Mouse (Mus musculus) monocyte, adult 5-6 weeks (primary cell): Measurements from ENCODE around the gene Trpv6. TPM values are rescaled to one million over a fixed set of nuclear protein-coding genes. Genes with fewer than 3 reads are reported as not detected.

ENCODE experiments used
- ATAC-seq: fragments of 153-309, 156-312 bp; replicated peaks from 2 replicates; pipeline ENCODE4 v1.8.0; 2017; ENCODE audit warnings: mild to moderate bottlenecking; ENCODE audit not compliant: low TSS enrichment, insufficient number of reproducible peaks, severe bottlenecking, poor library complexity, low FRiP score
- total RNA-seq: library from RNA; stranded (forward); fragments of 200-1000, 200-491, 200-594 nt; gene quantifications from 3 replicates; pipeline ENCODE4 v1.2.3, GENCODE M21; 2017

The Trpv6 gene
- total RNA-seq, 1 experiment from 2014 or later: not detected

DNA sequence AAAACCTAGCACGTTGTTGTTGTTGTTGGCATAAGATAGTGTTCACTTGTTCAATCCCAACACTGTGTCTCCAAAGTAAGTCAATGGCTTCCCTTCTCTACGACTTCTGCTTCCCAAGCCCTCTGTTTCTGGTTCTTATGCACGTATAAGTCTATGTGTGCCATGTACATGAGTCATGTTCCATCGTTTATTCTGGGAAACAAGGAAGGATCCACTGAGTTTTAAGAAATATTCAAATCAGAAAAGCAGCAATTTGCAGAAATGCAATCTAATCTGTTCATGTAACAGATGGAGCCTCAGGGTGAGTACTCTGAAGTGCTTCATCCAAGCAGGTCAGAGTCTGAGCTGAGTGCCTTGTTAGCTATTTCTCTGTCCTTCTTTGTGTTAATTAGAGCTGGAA, 4.7 kb downstream of the Trpv6 start:
- no peak for ATAC-seq

GRCm38 (mm10) chr6:41630791-41631190, 5.4 kb downstream of the Trpv6 start:
- ATAC-seq: no peak

DNA sequence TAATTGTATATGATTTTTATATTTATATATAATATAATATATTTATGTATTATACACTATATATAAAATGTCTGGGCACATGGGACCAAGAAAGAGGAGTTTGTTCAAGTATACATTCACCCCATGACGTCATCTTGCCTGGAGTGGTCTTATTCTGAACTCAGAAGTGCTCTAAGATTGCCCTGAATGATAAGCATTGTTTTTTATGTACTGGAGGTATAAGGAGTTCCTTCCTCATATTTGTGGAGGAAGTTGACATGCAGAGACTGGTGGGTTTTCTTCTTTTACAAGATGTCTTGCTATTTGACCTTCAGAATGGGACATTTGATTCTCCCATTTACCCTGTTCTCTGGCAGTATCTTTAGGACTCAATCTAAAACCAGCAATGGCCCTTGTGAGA, 8.0 kb downstream of the Trpv6 start:
- ATAC-seq: no peak

DNA sequence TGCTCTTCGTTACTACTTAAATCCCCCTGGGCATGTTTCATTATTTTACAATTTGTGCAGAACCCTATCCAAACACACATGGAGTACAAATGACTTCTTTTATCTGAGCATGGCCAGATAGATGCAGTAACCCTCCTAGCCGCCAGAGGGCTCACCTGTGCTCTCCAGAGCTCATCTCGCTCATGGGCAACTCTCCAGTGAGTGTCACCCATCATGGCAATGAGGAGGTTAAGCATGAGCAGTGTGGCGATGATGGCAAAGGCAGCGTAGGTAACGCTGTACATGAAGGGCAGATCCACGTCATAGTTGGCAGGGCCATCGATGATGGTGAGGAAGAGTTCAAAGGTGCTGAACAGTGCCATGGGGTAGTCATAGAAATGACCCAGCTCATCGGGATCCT, 13.5 kb downstream of the Trpv6 start:
- ATAC-seq: no peak

- no peak for ATAC-seq
Measured at GRCm38 (mm10) chr6:41621241-41621990, 14.8 kb downstream of the Trpv6 start.

DNA sequence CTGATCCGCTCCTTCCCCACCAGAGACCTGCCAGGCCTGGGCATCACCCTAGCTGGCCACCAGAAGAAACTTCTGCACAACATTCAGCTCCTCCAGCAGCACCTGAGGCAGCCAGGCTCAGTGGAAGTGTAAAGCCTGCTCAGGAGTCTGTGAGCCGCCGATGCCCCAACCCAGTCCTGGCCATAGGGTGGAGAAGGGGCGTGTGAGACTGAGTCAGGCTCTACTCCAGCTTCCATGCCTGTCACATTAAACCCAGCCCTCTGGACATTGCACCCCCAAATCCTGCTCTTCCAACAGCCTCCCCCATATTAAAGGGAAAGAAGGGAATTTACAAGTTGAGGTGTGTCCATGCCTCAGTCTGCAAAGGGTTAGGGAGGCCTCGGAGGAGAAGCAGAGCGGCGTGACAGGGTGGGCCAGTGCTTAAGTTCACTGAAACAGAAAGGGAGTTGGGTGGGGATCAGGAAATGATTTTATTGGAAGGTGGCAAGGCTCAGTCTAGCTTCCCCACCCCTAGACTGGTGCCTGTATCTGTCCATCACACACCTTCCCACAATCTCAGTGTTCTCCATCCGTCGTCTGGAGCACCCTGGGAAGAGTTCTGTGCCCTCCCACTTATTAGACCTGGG, 15.9 kb downstream of the Trpv6 start:
- ATAC-seq: no peak

- ATAC-seq: no peak
Measured at GRCm38 (mm10) chr6:41607637-41608036, 28.6 kb downstream of the Trpv6 start.

DNA sequence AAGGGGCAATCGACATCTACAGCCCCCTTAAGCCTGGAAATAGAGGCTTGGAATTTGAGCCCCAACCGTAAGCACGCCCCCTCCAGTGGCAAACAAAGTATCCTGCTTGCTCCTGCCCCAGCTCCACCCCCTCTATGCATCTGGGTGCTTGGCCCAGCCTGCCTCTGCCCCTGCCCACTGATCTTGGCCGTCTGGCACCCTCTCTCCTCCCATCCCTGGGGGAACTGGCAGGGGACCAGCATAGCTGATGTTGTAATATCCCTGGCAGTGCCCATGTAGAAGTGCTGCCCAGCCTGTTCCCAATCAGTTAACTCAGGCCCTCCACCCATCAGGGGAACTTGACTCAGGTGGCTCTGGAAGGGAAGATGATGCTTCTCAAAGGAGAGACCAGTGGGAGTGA, 30.0 kb downstream of the Trpv6 start:
- 0 out of 2 replicates have a peak, but pooled peaks have one; percentile 25 for ATAC-seq

DNA sequence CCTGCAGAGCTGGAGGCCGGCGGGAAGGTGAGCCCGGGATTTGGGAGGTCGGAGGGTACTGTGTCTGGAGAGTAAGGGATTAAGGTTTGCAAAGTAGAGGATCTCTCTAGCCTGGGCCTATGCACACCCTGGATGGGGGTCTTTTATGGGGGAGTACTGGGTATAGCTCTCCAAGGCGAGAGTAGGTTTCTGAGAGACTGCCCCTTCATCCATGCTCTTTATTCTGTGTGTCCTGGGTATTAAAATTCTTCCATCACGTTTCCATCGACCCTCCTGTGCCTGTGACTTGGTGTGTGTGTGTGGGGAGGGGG, 30.5 kb downstream of the Trpv6 start:
- no peak for ATAC-seq

GRCm38 (mm10) chr6:41605061-41605793, 31.0 kb downstream of the Trpv6 start, which contains the start of gene Ephb6:
Gene Ephb6, plus strand, starts transcription at chr6:41605482.
- ATAC-seq: peak; percentile 67; the same call in 1 of the 2 replicates

- ATAC-seq: no peak; the same call in 1 of the 2 replicates
Measured at GRCm38 (mm10) chr6:41604401-41605050, 31.7 kb downstream of the Trpv6 start.

DNA sequence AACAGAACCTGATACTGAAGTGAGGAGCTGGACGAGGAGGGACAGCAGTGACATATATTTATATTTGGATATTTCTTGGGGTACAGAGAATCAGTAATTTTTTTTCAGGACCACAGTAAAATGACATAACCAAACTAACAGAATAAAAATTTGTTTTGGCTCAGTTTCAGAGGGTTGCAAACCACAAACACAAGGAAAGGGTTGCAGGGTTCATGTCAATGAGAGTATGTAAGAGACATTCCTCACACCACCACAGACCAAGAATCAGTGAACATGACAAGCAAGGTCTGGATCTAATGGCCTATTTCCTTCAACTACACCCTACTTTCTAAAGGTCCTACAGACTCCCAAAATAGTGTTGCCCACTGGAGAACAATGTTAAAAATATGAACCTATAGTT, 54.0 kb downstream of the Trpv6 start:
- ATAC-seq: no peak

- ATAC-seq: no peak
Measured at GRCm38 (mm10) chr6:41581295-41581694, 54.9 kb downstream of the Trpv6 start.

- no peak for ATAC-seq
Measured at GRCm38 (mm10) chr6:41577297-41577696, 58.9 kb downstream of the Trpv6 start.

DNA sequence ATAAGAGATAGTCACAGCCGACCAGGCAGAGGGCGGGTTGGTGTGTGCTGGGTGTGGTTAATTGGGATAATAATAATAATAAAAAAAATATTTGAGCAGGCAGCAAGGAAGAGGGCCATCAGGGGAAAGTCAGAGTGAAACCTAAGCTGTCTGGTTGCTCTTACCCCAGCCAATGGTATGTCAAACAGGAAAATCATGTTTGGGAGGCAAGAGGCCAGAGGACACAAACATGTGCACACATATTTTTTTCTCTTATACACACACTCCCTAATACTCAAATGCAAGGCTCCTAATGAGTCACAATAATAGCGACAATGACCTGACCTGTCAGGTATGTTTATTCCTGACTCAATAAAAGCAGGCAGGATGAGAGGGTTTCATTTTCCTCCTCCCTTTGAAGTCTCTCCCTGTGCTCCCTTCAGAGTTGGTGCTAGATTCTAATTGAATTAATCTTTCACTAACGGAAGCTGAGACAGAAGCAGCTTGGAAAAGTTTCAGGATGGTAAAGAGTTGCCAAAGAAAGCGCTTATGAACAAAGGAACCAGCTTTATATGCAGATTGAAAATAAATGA, 59.6 kb downstream of the Trpv6 start:
- no peak for ATAC-seq
